Mouse (Mus musculus) hindbrain, embryonic 15.5 days (tissue): ENCODE measurements around the gene Sntg2. TPM values are rescaled to one million over a fixed set of nuclear protein-coding genes. Genes with fewer than 3 reads are reported as not detected.
A peak's percentile ranks its signal among the peaks of the same experiment; 100 is the strongest.

Experiments
- ATAC-seq: fragments of 200-750 bp; cut with Nextera tagmentation; 2 replicates; pipeline ENCODE4 v1.8.0; 2017; ENCODE audit warnings: low read depth, moderate number of reproducible peaks, moderate TSS enrichment; ENCODE audit not compliant: low FRiP score
- H3K27ac ChIP-seq: fragments of 300-500 bp; sonication (generic); replicated peaks from 2 replicates; pipeline ENCODE4 v1.5.1; 2015; ENCODE audit warnings: mild to moderate bottlenecking, inconsistent platforms
- H3K27me3 ChIP-seq: fragments of 300-500 bp; sonication (generic); 2 replicates; pipeline ENCODE4 v1.6.1; 2015; ENCODE audit warnings: control low read depth, inconsistent platforms
- H3K36me3 ChIP-seq: fragments of 300-500 bp; sonication (generic); 2 replicates; pipeline ENCODE4 v1.6.1; 2015; ENCODE audit warnings: control low read depth, inconsistent platforms
- H3K4me1 ChIP-seq: fragments of 300-500 bp; sonication (generic); replicated peaks from 2 replicates; pipeline ENCODE4 v1.6.1; 2015; ENCODE audit warnings: control low read depth, inconsistent platforms
- H3K4me2 ChIP-seq: fragments of 300-500 bp; sonication (generic); 2 replicates; pipeline ENCODE4 v1.6.1; 2015; ENCODE audit warnings: moderate library complexity, mild to moderate bottlenecking, inconsistent platforms
- H3K4me3 ChIP-seq: fragments of 300-500 bp; sonication (generic); 2 replicates; pipeline ENCODE4 v1.5.1; 2015; ENCODE audit warnings: mild to moderate bottlenecking, inconsistent platforms
- H3K9ac ChIP-seq: fragments of 300-500 bp; sonication (generic); 2 replicates; pipeline ENCODE4 v1.6.1; 2015; ENCODE audit warnings: inconsistent platforms
- H3K9me3 ChIP-seq: fragments of 300-500 bp; sonication (generic); 2 replicates; pipeline ENCODE4 v1.6.1; 2016; ENCODE audit warnings: control low read depth, inconsistent platforms
- WGBS: fragments of 180-500 bp; shearing (Covaris S2); methylation state at CpG from one replicate; pipeline ENCODE4 v1.1.7; 2015; 5-methylcytosine and 5-hydroxymethylcytosine counted together
- polyA plus RNA-seq: library from polyadenylated mRNA; unstranded; fragments of >200 nt; fragmentation: Nextera tagmentation; extraction: Ambion mirVana; gene quantifications from 2 replicates; pipeline ENCODE4 v1.2.1, GENCODE M21; 2015

The Sntg2 gene
- 3.6 and 3.7 TPM in 2 replicates for polyA plus RNA-seq

- peak; percentile 97 for ATAC-seq
- Histone ChIP-seq H3K4me3 (peak within 1 kb of the TSS; percentile 72), H3K27me3 (0 out of 2 replicates have a peak, but pooled peaks cover 3% of the 10 kb centered on the region), H3K27ac (no peak within 1 kb of the TSS), H3K4me2 (peak within 1 kb of the TSS; percentile 98), H3K4me1 (peaks cover 14% of the 10 kb centered on the region), H3K9ac (peak within 1 kb of the TSS; percentile 79), H3K9me3 (no peaks in the 10 kb centered on the region), H3K36me3 (no peaks in the 10 kb centered on the region)
- WGBS = under 1% methylated on average over 39 of the region's 39 CpGs
Measured at GRCm38 (mm10) chr12:30372933-30373501, at the start of gene Sntg2. TSS of gene Sntg2 (minus strand) at chr12:30373375.

GRCm38 (mm10) chr12:30416547-30416946 is 43.4 kb upstream of the Sntg2 start:
- no peak overlapping the region for H3K4me2 ChIP-seq
- ATAC-seq = no peak
- H3K4me1 ChIP-seq = no peaks in the 10 kb centered on the region
- H3K27me3 ChIP-seq = no peaks in the 10 kb centered on the region
- H3K36me3 ChIP-seq = no peaks in the 10 kb centered on the region
- H3K4me3 ChIP-seq = no peak overlapping the region
- no peak overlapping the region for H3K27ac ChIP-seq
- 93% methylated on average over 8 of the region's 8 CpGs for WGBS
- no peaks in the 10 kb centered on the region for H3K9me3 ChIP-seq
- no peak overlapping the region for H3K9ac ChIP-seq

GRCm38 (mm10) chr12:30415981-30416380 is 42.8 kb upstream of the Sntg2 start:
- Histone ChIP-seq H3K27ac (no peak overlapping the region), H3K4me1 (no peaks in the 10 kb centered on the region), H3K9me3 (no peaks in the 10 kb centered on the region), H3K36me3 (no peaks in the 10 kb centered on the region), H3K27me3 (no peaks in the 10 kb centered on the region), H3K9ac (no peak overlapping the region), H3K4me2 (no peak overlapping the region), H3K4me3 (no peak overlapping the region)
- WGBS = 71% methylated on average over 6 of the region's 6 CpGs
- ATAC-seq = no peak

DNA sequence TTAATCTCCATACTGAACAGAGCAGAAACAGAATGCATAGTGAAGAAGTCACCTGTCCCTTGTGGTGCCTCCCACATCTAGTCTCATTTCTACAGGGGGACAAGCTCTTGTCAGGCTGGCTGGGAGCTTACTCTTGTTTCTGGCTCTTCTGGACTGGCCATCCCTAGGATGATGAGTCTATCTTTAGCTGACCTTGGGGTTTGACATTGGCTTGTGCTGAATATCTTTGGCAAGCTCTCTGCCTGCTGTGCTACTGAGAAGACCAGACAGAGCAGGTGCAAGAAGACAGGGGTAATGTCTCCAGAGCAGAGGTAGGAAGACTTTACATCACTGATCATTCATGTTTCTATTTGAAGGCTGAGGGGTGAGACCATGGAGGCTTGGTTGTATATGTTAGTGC is 29.5 kb upstream of the Sntg2 start:
- Histone ChIP-seq H3K4me2 (no peak overlapping the region), H3K9me3 (no peaks in the 10 kb centered on the region), H3K4me1 (no peaks in the 10 kb centered on the region), H3K4me3 (no peak overlapping the region), H3K27me3 (no peaks in the 10 kb centered on the region), H3K36me3 (no peaks in the 10 kb centered on the region), H3K9ac (no peak overlapping the region), H3K27ac (no peak overlapping the region)
- no peak for ATAC-seq

- H3K9me3 ChIP-seq = no peaks in the 10 kb centered on the region
- no peak overlapping the region for H3K4me2 ChIP-seq
- H3K27ac ChIP-seq = no peak overlapping the region
- WGBS = 79% methylated on average over 2 of the region's 2 CpGs
- no peak for ATAC-seq
- H3K9ac ChIP-seq = no peak overlapping the region
- no peaks in the 10 kb centered on the region for H3K4me1 ChIP-seq
- no peaks in the 10 kb centered on the region for H3K36me3 ChIP-seq
- H3K4me3 ChIP-seq = no peak overlapping the region
- H3K27me3 ChIP-seq = no peaks in the 10 kb centered on the region
Measured at GRCm38 (mm10) chr12:30400531-30400930, 27.4 kb upstream of the Sntg2 start.

GRCm38 (mm10) chr12:30400114-30400513 is 26.9 kb upstream of the Sntg2 start:
- no peak overlapping the region for H3K9ac ChIP-seq
- no peak overlapping the region for H3K4me3 ChIP-seq
- no peak overlapping the region for H3K4me2 ChIP-seq
- H3K27ac ChIP-seq = no peak overlapping the region
- H3K9me3 ChIP-seq = no peaks in the 10 kb centered on the region
- WGBS = 64% methylated on average over 2 of the region's 2 CpGs
- no peaks in the 10 kb centered on the region for H3K36me3 ChIP-seq
- no peaks in the 10 kb centered on the region for H3K27me3 ChIP-seq
- no peaks in the 10 kb centered on the region for H3K4me1 ChIP-seq
- peak; percentile 69; the same call in 1 of the 2 replicates for ATAC-seq

- ATAC-seq = no peak
- Histone ChIP-seq H3K9me3 (no peaks in the 10 kb centered on the region), H3K27me3 (0 out of 2 replicates have a peak, but pooled peaks cover 3% of the 10 kb centered on the region), H3K4me2 (peak overlapping the region; percentile 98), H3K4me3 (peak overlapping the region; percentile 72), H3K4me1 (peaks cover 14% of the 10 kb centered on the region), H3K27ac (no peak overlapping the region), H3K9ac (no peak overlapping the region), H3K36me3 (no peaks in the 10 kb centered on the region)
- WGBS = 50% methylated on average over 5 of the region's 5 CpGs
Measured at GRCm38 (mm10) chr12:30372293-30372692, 882 bp downstream of the Sntg2 start.

DNA sequence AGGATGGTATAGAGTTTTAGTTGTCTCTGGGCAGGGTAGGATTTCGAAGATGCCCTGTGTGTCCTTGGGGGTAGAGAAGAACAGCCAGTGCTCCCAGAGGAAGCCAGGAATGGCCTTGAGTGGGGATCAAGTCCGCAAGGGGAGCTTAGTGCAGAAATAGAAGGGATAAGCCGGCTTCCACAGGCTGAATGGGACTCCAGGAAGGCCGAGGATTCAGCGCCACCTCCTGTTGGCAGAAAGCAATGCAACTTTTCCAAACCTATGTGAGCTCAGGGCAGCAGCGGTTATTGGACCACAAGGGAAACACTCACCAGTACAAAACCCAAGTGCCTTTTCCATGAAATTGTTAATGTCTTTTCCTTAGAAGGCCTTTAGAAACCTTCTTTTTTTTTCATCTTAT is 3.4 kb downstream of the Sntg2 start:
- peaks cover 14% of the 10 kb centered on the region for H3K4me1 ChIP-seq
- H3K4me3 ChIP-seq = no peak overlapping the region
- peak; percentile 62 for ATAC-seq
- H3K9ac ChIP-seq = no peak overlapping the region
- H3K36me3 ChIP-seq = no peaks in the 10 kb centered on the region
- H3K27me3 ChIP-seq = 0 out of 2 replicates have a peak, but pooled peaks cover 3% of the 10 kb centered on the region
- WGBS = 10% methylated on average over 6 of the region's 6 CpGs
- no peaks in the 10 kb centered on the region for H3K9me3 ChIP-seq
- H3K27ac ChIP-seq = no peak overlapping the region
- no peak overlapping the region for H3K4me2 ChIP-seq

DNA sequence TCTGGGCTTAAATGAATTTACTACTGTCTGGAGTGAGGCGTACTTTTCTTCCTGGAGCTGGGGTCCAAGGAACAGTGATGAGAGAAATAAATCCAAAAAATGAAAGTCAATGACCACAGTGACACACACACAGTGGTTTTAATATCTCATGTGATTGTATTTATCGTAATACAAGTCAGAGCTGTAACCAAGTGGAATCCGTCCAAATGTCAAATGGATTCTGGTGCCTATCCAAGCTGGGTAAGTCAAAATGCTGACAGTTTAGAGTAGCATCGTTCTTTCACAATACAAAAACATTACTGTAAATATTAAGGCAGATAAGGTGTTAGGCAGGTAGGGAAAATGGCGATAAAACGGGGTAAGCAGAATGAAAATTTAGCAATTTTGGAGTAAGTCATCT is 4.0 kb downstream of the Sntg2 start:
- no peak for ATAC-seq
- Histone ChIP-seq H3K9ac (no peak overlapping the region), H3K36me3 (no peaks in the 10 kb centered on the region), H3K4me2 (no peak overlapping the region), H3K27ac (no peak overlapping the region), H3K27me3 (0 out of 2 replicates have a peak, but pooled peaks cover 3% of the 10 kb centered on the region), H3K9me3 (no peaks in the 10 kb centered on the region), H3K4me3 (no peak overlapping the region), H3K4me1 (peaks cover 14% of the 10 kb centered on the region)
- WGBS = 80% methylated on average over 6 of the region's 6 CpGs

DNA sequence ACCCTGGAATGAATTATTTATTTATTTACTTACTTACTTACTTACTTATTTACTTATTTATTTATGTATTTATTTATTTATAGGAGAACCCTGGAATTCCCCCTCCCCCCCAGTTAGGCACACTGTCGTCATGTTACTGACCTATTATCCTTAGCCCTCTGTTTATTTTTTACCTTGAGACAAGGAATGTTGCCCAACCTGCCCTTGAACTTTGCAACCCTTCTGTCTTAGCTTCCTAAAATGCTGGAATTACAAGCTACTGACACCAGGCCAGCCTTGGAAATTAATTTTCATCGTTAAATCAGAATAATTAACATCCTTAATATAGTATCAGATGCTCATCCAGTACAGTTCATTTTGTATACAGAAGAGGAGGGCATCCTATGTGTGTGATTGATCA is 10.9 kb downstream of the Sntg2 start:
- Histone ChIP-seq H3K36me3 (no peaks in the 10 kb centered on the region), H3K4me1 (no peaks in the 10 kb centered on the region), H3K27me3 (no peaks in the 10 kb centered on the region), H3K27ac (no peak overlapping the region), H3K9ac (no peak overlapping the region), H3K4me3 (no peak overlapping the region), H3K4me2 (no peak overlapping the region), H3K9me3 (no peaks in the 10 kb centered on the region)
- WGBS = 80% methylated on average over 2 of the region's 2 CpGs
- ATAC-seq = no peak

GRCm38 (mm10) chr12:30357666-30358065 is 15.5 kb downstream of the Sntg2 start:
- no peak overlapping the region for H3K4me3 ChIP-seq
- no peaks in the 10 kb centered on the region for H3K27me3 ChIP-seq
- no peak for ATAC-seq
- H3K4me2 ChIP-seq = no peak overlapping the region
- WGBS = 51% methylated on average over 6 of the region's 6 CpGs
- H3K27ac ChIP-seq = no peak overlapping the region
- H3K4me1 ChIP-seq = no peaks in the 10 kb centered on the region
- no peak overlapping the region for H3K9ac ChIP-seq
- H3K36me3 ChIP-seq = no peaks in the 10 kb centered on the region
- no peaks in the 10 kb centered on the region for H3K9me3 ChIP-seq

- H3K4me3 ChIP-seq = no peak overlapping the region
- H3K27ac ChIP-seq = no peak overlapping the region
- no peaks in the 10 kb centered on the region for H3K27me3 ChIP-seq
- 55% methylated on average over 2 of the region's 2 CpGs for WGBS
- no peak for ATAC-seq
- no peaks in the 10 kb centered on the region for H3K9me3 ChIP-seq
- H3K4me1 ChIP-seq = no peaks in the 10 kb centered on the region
- no peak overlapping the region for H3K4me2 ChIP-seq
- H3K36me3 ChIP-seq = no peaks in the 10 kb centered on the region
- H3K9ac ChIP-seq = no peak overlapping the region
Measured at GRCm38 (mm10) chr12:30352393-30352792, 20.8 kb downstream of the Sntg2 start.

GRCm38 (mm10) chr12:30348036-30348435 is 25.1 kb downstream of the Sntg2 start:
- 73% methylated on average over 1 of the region's 1 CpGs for WGBS
- H3K4me2 ChIP-seq = no peak overlapping the region
- H3K4me3 ChIP-seq = no peak overlapping the region
- no peak overlapping the region for H3K9ac ChIP-seq
- no peaks in the 10 kb centered on the region for H3K4me1 ChIP-seq
- H3K27ac ChIP-seq = no peak overlapping the region
- no peak for ATAC-seq
- no peaks in the 10 kb centered on the region for H3K9me3 ChIP-seq
- H3K36me3 ChIP-seq = no peaks in the 10 kb centered on the region
- H3K27me3 ChIP-seq = no peaks in the 10 kb centered on the region
